Mouse (Mus musculus) embryonic facial prominence, embryonic 11.5 days (tissue): ENCODE data around the gene Dydc2. TPM values are rescaled to one million over a fixed set of nuclear protein-coding genes. Genes with fewer than 3 reads are reported as not detected.

Experiments
- ATAC-seq: fragments of 200-750 bp; cut with Nextera tagmentation; replicated peaks from 2 replicates; pipeline ENCODE4 v1.8.0; 2017; ENCODE audit warnings: low read depth; ENCODE audit not compliant: insufficient number of reproducible peaks, low FRiP score, low TSS enrichment
- DNase-seq: peaks from one replicate; pipeline ENCODE4 v3.0.0-alpha.2; 2015; ENCODE audit warnings: low spot score
- H3K27ac ChIP-seq: fragments of 300-500 bp; sonication (generic); replicated peaks from 2 replicates; pipeline ENCODE4 v1.5.1; 2014; ENCODE audit warnings: mild to moderate bottlenecking, low read depth, low read length, control low read depth
- H3K27me3 ChIP-seq: fragments of 300-500 bp; sonication (generic); 2 replicates; pipeline ENCODE4 v1.6.1; 2014; ENCODE audit warnings: mild to moderate bottlenecking, low read length, moderate library complexity, mixed read lengths; ENCODE audit not compliant: control insufficient read depth, insufficient read depth
- H3K36me3 ChIP-seq: fragments of 300-500 bp; sonication (generic); replicated peaks from 2 replicates; pipeline ENCODE4 v1.6.1; 2014; ENCODE audit warnings: low read depth, mild to moderate bottlenecking, low read length, moderate library complexity, mixed read lengths; ENCODE audit not compliant: control insufficient read depth, insufficient read depth
- H3K4me1 ChIP-seq: fragments of 300-500 bp; sonication (generic); 2 replicates; pipeline ENCODE4 v1.6.1; 2014; ENCODE audit warnings: low read length, mixed read lengths; ENCODE audit not compliant: control insufficient read depth, insufficient read depth
- H3K4me2 ChIP-seq: fragments of 300-500 bp; sonication (generic); 2 replicates; pipeline ENCODE4 v1.6.1; 2014; ENCODE audit warnings: low read depth, mild to moderate bottlenecking, control low read depth, low read length, moderate library complexity
- H3K4me3 ChIP-seq: fragments of 300-500 bp; sonication (generic); 2 replicates; pipeline ENCODE4 v1.5.1; 2014; ENCODE audit warnings: low read depth, low read length, control low read depth
- H3K9ac ChIP-seq: fragments of 300-500 bp; sonication (generic); replicated peaks from 2 replicates; pipeline ENCODE4 v1.6.1; 2014; ENCODE audit warnings: mild to moderate bottlenecking, control low read depth, low read length
- H3K9me3 ChIP-seq: fragments of 300-500 bp; sonication (generic); replicated peaks from 2 replicates; pipeline ENCODE4 v1.6.1; 2016; ENCODE audit warnings: mild to moderate bottlenecking, low read length, inconsistent platforms, mixed read lengths; ENCODE audit not compliant: control insufficient read depth
- WGBS: fragments of 180-500 bp; shearing (Covaris S2); extraction: QIAGEN DNeasy Blood & Tissue Kit; methylation state at CpG from one replicate; pipeline ENCODE4 v1.1.7; 2014; 5-methylcytosine and 5-hydroxymethylcytosine counted together
- polyA plus RNA-seq: library from polyadenylated mRNA; unstranded; fragments of >200 nt; fragmentation: Nextera tagmentation; extraction: Ambion mirVana; gene quantifications from 2 replicates; pipeline ENCODE4 v1.2.1, GENCODE M21; 2014

Dydc2 gene
- polyA plus RNA-seq, 1 experiment from 2014 or later: not detected

- Histone ChIP-seq H3K36me3 (no peaks in the 10 kb centered on the region; the same call in 1 of the 2 replicates), H3K4me1 (0 out of 2 replicates have a peak, but pooled peaks cover 3% of the 10 kb centered on the region), H3K4me3 (no peak overlapping the region), H3K27me3 (no peaks in the 10 kb centered on the region), H3K9me3 (no peaks in the 10 kb centered on the region), H3K4me2 (no peak overlapping the region), H3K9ac (no peak overlapping the region), H3K27ac (no peak overlapping the region)
- no peak for DNase-seq
- 84% methylated on average over 9 of the region's 9 CpGs for whole genome bisulfite sequencing
- no peak for ATAC-seq
Observed at GRCm38 (mm10) chr14:41005716-41006115, 63.3 kb downstream of the Dydc2 start.

- Histone ChIP-seq H3K4me2 (0 out of 2 replicates have a peak overlapping the region, but pooled peaks have one; percentile 19), H3K9me3 (no peaks in the 10 kb centered on the region), H3K27me3 (no peaks in the 10 kb centered on the region), H3K27ac (no peak overlapping the region), H3K36me3 (no peaks in the 10 kb centered on the region; the same call in 1 of the 2 replicates), H3K4me1 (0 out of 2 replicates have a peak, but pooled peaks cover 3% of the 10 kb centered on the region), H3K9ac (0 out of 2 replicates have a peak overlapping the region, but pooled peaks have one; percentile 34), H3K4me3 (no peak overlapping the region)
- ATAC-seq (no peak), DNase-seq (peak; percentile 41)
- 11% methylated on average over 22 of the region's 22 CpGs for WGBS
Observed at GRCm38 (mm10) chr14:41004201-41005141, 64.5 kb downstream of the Dydc2 start.

GRCm38 (mm10) chr14:41001576-41001975, 67.4 kb downstream of the Dydc2 start:
- H3K27me3 ChIP-seq: no peaks in the 10 kb centered on the region
- H3K9me3 ChIP-seq: no peaks in the 10 kb centered on the region
- no peaks in the 10 kb centered on the region; the same call in 1 of the 2 replicates for H3K36me3 ChIP-seq
- DNase-seq (no peak), ATAC-seq (no peak)
- no peak overlapping the region for H3K4me2 ChIP-seq
- H3K27ac ChIP-seq: no peak overlapping the region
- H3K9ac ChIP-seq: no peak overlapping the region
- 82% methylated on average over 5 of the region's 5 CpGs for WGBS
- H3K4me3 ChIP-seq: no peak overlapping the region
- 0 out of 2 replicates have a peak, but pooled peaks cover 3% of the 10 kb centered on the region for H3K4me1 ChIP-seq

GRCm38 (mm10) chr14:41000801-41001200, 68.2 kb downstream of the Dydc2 start:
- H3K36me3 ChIP-seq: no peaks in the 10 kb centered on the region; the same call in 1 of the 2 replicates
- H3K4me2 ChIP-seq: no peak overlapping the region
- H3K4me1 ChIP-seq: 0 out of 2 replicates have a peak, but pooled peaks cover 3% of the 10 kb centered on the region
- no peak for ATAC-seq
- H3K27ac ChIP-seq: no peak overlapping the region
- no peaks in the 10 kb centered on the region for H3K27me3 ChIP-seq
- H3K9ac ChIP-seq: no peak overlapping the region
- peak; percentile 53 for DNase-seq
- H3K4me3 ChIP-seq: no peak overlapping the region
- H3K9me3 ChIP-seq: no peaks in the 10 kb centered on the region
- 26% methylated on average over 4 of the region's 4 CpGs for WGBS

- WGBS: 77% methylated on average over 7 of the region's 7 CpGs
- DNase-seq: no peak
- no peaks in the 10 kb centered on the region; the same call in 1 of the 2 replicates for H3K36me3 ChIP-seq
- no peak overlapping the region for H3K4me2 ChIP-seq
- H3K4me1 ChIP-seq: 0 out of 2 replicates have a peak, but pooled peaks cover 3% of the 10 kb centered on the region
- no peak overlapping the region for H3K27ac ChIP-seq
- no peak for ATAC-seq
- H3K4me3 ChIP-seq: no peak overlapping the region
- no peak overlapping the region for H3K9ac ChIP-seq
- H3K9me3 ChIP-seq: no peaks in the 10 kb centered on the region
- no peaks in the 10 kb centered on the region for H3K27me3 ChIP-seq
Observed at GRCm38 (mm10) chr14:40999904-41000645, 68.9 kb downstream of the Dydc2 start.

Other genes with a start within 250 kb of the Dydc2 start
- 0.50 and 0.66 TPM in 2 replicates for gene Sh2d4b, start 175.9 kb downstream of the Dydc2 start, polyA plus RNA-seq
- gene Tspan14, start 102.4 kb downstream of the Dydc2 start, polyA plus RNA-seq: 92.5 and 95.0 TPM in 2 replicates
- 33.1 and 42.1 TPM in 2 replicates for gene Fam213a, start 55.4 kb downstream of the Dydc2 start, polyA plus RNA-seq
- not detected in 2 replicates for gene Dydc1, start 3.7 kb upstream of the Dydc2 start, polyA plus RNA-seq
- gene Mat1a, start 35.8 kb upstream of the Dydc2 start, polyA plus RNA-seq: not detected in 2 replicates
- not detected in 2 replicates for gene Sftpa1, start 62.6 kb upstream of the Dydc2 start, polyA plus RNA-seq
- gene Mbl1, start 82.2 kb upstream of the Dydc2 start, polyA plus RNA-seq: not detected in 2 replicates
- not detected in 2 replicates for gene Sftpd, start 115.9 kb upstream of the Dydc2 start, polyA plus RNA-seq
- gene Gm2832, start 209.6 kb upstream of the Dydc2 start, polyA plus RNA-seq: 0.11 TPM in 2 replicates